Mouse (Mus musculus) forebrain, embryonic 12.5 days (tissue): ENCODE results near the gene Pde4c. TPM values are rescaled to one million over a fixed set of nuclear protein-coding genes. Genes with fewer than 3 reads are reported as not detected.

Source experiments
- ATAC-seq: fragments of 200-750 bp; cut with Nextera tagmentation; 2 replicates; pipeline ENCODE4 v1.8.0; 2017; ENCODE audit warnings: moderate TSS enrichment; ENCODE audit not compliant: low FRiP score
- H3K27ac ChIP-seq: fragments of 300-500 bp; sonication (generic); 2 replicates; pipeline ENCODE4 v1.5.1; 2016; ENCODE audit warnings: mild to moderate bottlenecking
- H3K27me3 ChIP-seq: fragments of 300-500 bp; sonication (generic); 2 replicates; pipeline ENCODE4 v1.6.1; 2016; ENCODE audit warnings: mild to moderate bottlenecking
- H3K36me3 ChIP-seq: fragments of 300-500 bp; sonication (generic); replicated peaks from 2 replicates; pipeline ENCODE4 v1.6.1; 2016; ENCODE audit warnings: mild to moderate bottlenecking
- H3K4me1 ChIP-seq: fragments of 300-500 bp; sonication (generic); 2 replicates; pipeline ENCODE4 v1.6.1; 2016
- H3K4me2 ChIP-seq: fragments of 300-500 bp; sonication (generic); 2 replicates; pipeline ENCODE4 v1.6.1; 2016; ENCODE audit warnings: mild to moderate bottlenecking, moderate library complexity
- H3K4me3 ChIP-seq: fragments of 300-500 bp; sonication (generic); replicated peaks from 2 replicates; pipeline ENCODE4 v1.5.1; 2016; ENCODE audit warnings: mild to moderate bottlenecking
- H3K9ac ChIP-seq: fragments of 300-500 bp; sonication (generic); 2 replicates; pipeline ENCODE4 v1.6.1; 2016; ENCODE audit warnings: mild to moderate bottlenecking
- H3K9me3 ChIP-seq: fragments of 300-500 bp; sonication (generic); 2 replicates; pipeline ENCODE4 v1.6.1; 2016
- WGBS: fragments of 180-500 bp; shearing (Covaris S2); methylation state at CpG from one replicate; pipeline ENCODE4 v1.1.7; 2016; 5-methylcytosine and 5-hydroxymethylcytosine counted together
- polyA plus RNA-seq: library from polyadenylated mRNA; unstranded; fragments of >200 nt; fragmentation: Nextera tagmentation; extraction: Ambion mirVana; gene quantifications from 2 replicates; pipeline ENCODE4 v1.2.1, GENCODE M21; 2016

Pde4c gene
- polyA plus RNA-seq, 1 experiment from 2014 or later: 0.17 TPM

DNA sequence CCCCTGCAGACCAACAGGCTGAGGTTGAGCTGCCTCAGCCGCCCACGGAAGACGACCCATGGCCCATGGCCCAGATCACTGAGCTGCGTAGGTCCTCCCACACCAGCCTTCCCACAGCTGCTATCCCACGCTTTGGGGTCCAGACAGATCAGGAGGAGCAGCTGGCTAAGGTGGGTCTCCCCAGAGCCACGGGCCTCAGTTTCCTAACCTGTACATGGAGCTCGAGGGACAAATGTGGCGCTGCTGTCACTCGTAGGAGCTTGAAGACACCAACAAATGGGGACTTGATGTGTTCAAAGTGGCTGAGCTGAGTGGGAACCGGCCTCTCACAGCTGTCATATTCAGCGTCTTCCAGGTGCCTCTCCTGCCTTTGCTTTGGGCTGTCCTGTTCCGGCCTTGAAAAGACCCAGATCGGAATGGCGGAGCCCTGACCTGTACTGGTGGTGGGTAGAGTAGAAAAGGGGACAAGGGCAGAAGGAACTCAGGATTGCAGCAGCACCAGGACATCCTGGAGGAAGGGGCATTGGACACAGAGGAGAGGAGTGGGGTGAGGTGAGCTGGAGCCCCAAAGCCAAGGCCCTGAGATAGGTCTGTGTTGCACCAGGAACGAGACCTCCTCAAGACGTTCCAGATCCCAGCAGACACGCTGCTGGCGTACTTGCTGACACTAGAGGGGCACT lies 23.8 kb downstream of the Pde4c start:
- H3K36me3 ChIP-seq: no peaks in the 10 kb centered on the region
- 91% methylated on average over 18 of the region's 18 CpGs for WGBS
- H3K4me2 ChIP-seq: no peak overlapping the region
- no peaks in the 10 kb centered on the region for H3K9me3 ChIP-seq
- no peak for ATAC-seq
- no peak overlapping the region for H3K4me3 ChIP-seq
- H3K27ac ChIP-seq: no peak overlapping the region
- no peak overlapping the region for H3K9ac ChIP-seq
- peaks cover 80% of the 10 kb centered on the region for H3K27me3 ChIP-seq
- H3K4me1 ChIP-seq: peaks cover 18% of the 10 kb centered on the region

DNA sequence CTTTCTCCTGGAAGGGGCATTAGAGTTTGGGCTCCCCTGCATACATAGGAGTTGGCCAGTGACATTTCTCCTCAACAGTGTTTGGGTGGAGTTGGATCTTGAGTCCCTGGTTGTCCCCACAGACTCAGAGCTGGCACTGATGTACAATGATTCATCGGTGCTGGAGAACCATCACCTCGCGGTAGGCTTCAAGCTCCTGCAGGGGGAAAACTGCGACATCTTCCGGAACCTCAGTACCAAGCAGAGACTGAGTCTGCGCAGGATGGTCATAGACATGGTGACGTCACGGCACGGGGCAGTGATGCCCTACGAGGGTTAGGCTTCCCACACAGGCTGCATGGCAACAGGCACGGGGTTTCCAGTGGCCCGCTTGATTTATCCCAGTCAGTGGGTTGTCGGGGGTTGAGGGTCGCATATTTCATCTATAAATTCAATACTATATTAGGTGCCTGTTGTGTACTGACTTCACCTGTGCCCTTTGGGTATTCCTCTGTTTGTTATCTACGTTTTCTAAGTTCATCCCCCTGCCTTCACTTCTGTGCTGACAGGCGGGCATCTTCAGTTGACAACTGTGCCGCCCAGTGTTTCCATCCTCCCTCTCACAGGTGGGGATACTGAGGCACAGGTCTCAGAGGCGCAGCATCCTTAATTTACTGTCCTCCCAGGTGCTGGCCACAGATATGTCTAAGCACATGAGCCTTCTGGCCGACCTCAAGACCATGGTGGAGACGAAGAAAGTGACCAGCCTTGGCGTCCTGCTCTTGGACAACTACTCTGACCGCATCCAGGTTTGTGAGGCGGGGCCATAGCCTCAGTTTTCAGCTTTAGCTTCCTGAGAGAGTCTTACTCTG lies 25.0 kb downstream of the Pde4c start:
- no peaks in the 10 kb centered on the region for H3K9me3 ChIP-seq
- peaks cover 14% of the 10 kb centered on the region for H3K4me1 ChIP-seq
- 88% methylated on average over 23 of the region's 23 CpGs for WGBS
- H3K36me3 ChIP-seq: no peaks in the 10 kb centered on the region
- ATAC-seq: no peak
- H3K9ac ChIP-seq: no peak overlapping the region
- H3K27ac ChIP-seq: no peak overlapping the region
- H3K4me3 ChIP-seq: no peak overlapping the region
- H3K4me2 ChIP-seq: no peak overlapping the region
- peaks cover 69% of the 10 kb centered on the region for H3K27me3 ChIP-seq

- Histone ChIP-seq H3K9ac (no peak overlapping the region), H3K27ac (no peak overlapping the region), H3K4me3 (no peak overlapping the region), H3K27me3 (peaks cover 62% of the 10 kb centered on the region), H3K9me3 (no peaks in the 10 kb centered on the region), H3K4me2 (no peak overlapping the region), H3K4me1 (peaks cover 8% of the 10 kb centered on the region), H3K36me3 (no peaks in the 10 kb centered on the region)
- WGBS: 83% methylated on average over 19 of the region's 19 CpGs
- no peak for ATAC-seq
Observed at GRCm38 (mm10) chr8:70749097-70749674, 25.7 kb downstream of the Pde4c start.

- no peaks in the 10 kb centered on the region for H3K9me3 ChIP-seq
- H3K4me1 ChIP-seq: peaks cover 9% of the 10 kb centered on the region
- no peak overlapping the region for H3K9ac ChIP-seq
- H3K27ac ChIP-seq: no peak overlapping the region
- H3K4me3 ChIP-seq: no peak overlapping the region
- no peak for ATAC-seq
- 86% methylated on average over 13 of the region's 13 CpGs for WGBS
- H3K4me2 ChIP-seq: no peak overlapping the region
- H3K36me3 ChIP-seq: no peaks in the 10 kb centered on the region
- peaks cover 52% of the 10 kb centered on the region for H3K27me3 ChIP-seq
Observed at GRCm38 (mm10) chr8:70750128-70750680, 26.7 kb downstream of the Pde4c start.

DNA sequence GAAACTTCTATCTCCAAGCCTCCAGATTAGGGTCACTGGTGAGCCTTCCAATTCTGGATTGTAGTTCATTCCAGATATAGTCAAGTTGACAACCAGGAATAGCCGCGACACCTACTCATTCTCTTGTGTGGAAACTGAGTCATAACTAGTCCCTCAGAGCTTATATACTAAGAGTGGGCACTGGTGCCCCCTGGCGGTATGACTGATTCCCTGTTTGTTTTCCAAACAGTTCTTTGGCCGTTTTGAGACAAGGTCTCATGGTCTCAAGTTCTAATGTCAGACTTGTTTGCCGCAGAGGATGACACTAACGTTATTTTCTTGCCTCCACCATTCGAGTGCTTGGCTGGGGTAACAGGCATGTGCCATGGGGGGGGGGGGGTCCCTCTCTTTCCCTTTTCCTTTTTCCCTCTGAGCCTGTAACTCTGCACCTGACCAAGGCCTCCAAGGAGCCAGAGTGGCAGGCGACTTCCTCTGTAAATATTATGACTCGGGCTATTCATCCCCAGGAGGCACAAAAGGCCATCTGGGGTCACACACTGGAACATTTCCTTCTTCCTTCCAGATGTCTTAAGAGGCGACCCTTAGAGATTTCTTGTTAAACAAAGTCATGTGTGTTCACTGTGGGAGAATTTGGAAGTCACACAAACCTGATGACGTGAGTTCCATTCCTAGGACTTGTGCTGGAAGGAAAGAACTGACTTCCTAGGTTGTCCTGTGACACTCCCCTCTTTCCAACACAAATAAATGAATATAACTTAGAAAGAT lies 28.7 kb downstream of the Pde4c start:
- no peak overlapping the region for H3K4me3 ChIP-seq
- ATAC-seq: no peak
- 45% methylated on average over 11 of the region's 11 CpGs for WGBS

DNA sequence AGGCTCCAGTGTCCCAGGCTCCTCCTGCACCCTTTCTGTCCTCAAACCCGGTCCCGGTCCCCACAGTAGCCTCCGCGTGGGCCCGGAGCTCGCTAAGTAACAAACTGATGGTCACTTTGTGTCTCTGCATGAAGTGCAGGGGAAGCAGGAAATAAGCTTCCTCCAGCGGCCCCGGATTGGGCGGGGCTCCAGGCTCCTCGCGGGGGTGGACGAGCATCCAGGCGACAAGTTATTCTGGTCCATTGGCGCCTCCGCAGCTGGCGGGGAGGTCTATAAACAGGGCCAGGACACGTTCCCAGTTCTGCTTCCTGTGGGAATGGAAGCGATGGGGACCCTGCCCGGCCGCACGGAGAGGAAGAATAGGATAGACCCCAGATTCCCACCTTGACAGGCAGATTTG lies 29.6 kb downstream of the Pde4c start:
- H3K9me3 ChIP-seq: no peaks in the 10 kb centered on the region
- no peak overlapping the region for H3K4me2 ChIP-seq
- peak overlapping the region; percentile 19; the same call in 1 of the 2 replicates for H3K27ac ChIP-seq
- no peak overlapping the region for H3K9ac ChIP-seq
- peaks cover 22% of the 10 kb centered on the region for H3K27me3 ChIP-seq
- 40% methylated on average over 21 of the region's 21 CpGs for WGBS
- H3K4me1 ChIP-seq: peaks cover 24% of the 10 kb centered on the region
- no peak for ATAC-seq
- H3K4me3 ChIP-seq: 0 out of 2 replicates have a peak overlapping the region, but pooled peaks have one; percentile 8
- peaks cover 19% of the 10 kb centered on the region for H3K36me3 ChIP-seq

More for the DNA sequence above, 28.7 kb downstream of the Pde4c start:
- peaks cover 19% of the 10 kb centered on the region for H3K4me1 ChIP-seq
- no peak overlapping the region for H3K9ac ChIP-seq
- H3K27me3 ChIP-seq: peaks cover 32% of the 10 kb centered on the region
- H3K4me2 ChIP-seq: no peak overlapping the region
- peaks cover 9% of the 10 kb centered on the region for H3K36me3 ChIP-seq
- no peak overlapping the region for H3K27ac ChIP-seq
- no peaks in the 10 kb centered on the region for H3K9me3 ChIP-seq

GRCm38 (mm10) chr8:70754043-70754870 lies 30.7 kb downstream of the Pde4c start, which contains the start of gene Rab3a:
TSS of gene Rab3a (plus strand) at chr8:70754679.
- H3K4me2 ChIP-seq: peak within 1 kb of the TSS; percentile 96
- peaks cover 25% of the 10 kb centered on the region for H3K36me3 ChIP-seq
- peak within 1 kb of the TSS; percentile 86 for H3K9ac ChIP-seq
- H3K4me1 ChIP-seq: peaks cover 30% of the 10 kb centered on the region
- peak; percentile 99 for ATAC-seq
- peak within 1 kb of the TSS; percentile 67 for H3K4me3 ChIP-seq
- peaks cover 11% of the 10 kb centered on the region for H3K27me3 ChIP-seq
- no peaks in the 10 kb centered on the region for H3K9me3 ChIP-seq
- H3K27ac ChIP-seq: peak within 1 kb of the TSS; percentile 81
- 9% methylated on average over 37 of the region's 37 CpGs for WGBS

GRCm38 (mm10) chr8:70754871-70755660 lies 31.5 kb downstream of the Pde4c start:
- H3K9me3 ChIP-seq: no peaks in the 10 kb centered on the region
- H3K27ac ChIP-seq: peak overlapping the region; percentile 81
- H3K4me1 ChIP-seq: peaks cover 37% of the 10 kb centered on the region
- WGBS: 15% methylated on average over 50 of the region's 50 CpGs
- peak overlapping the region; percentile 96 for H3K4me2 ChIP-seq
- peaks cover 4% of the 10 kb centered on the region; the same call in 1 of the 2 replicates for H3K27me3 ChIP-seq
- ATAC-seq: peak; percentile 34
- H3K9ac ChIP-seq: peak overlapping the region; percentile 86
- H3K4me3 ChIP-seq: peak overlapping the region; percentile 67
- peaks cover 25% of the 10 kb centered on the region for H3K36me3 ChIP-seq

DNA sequence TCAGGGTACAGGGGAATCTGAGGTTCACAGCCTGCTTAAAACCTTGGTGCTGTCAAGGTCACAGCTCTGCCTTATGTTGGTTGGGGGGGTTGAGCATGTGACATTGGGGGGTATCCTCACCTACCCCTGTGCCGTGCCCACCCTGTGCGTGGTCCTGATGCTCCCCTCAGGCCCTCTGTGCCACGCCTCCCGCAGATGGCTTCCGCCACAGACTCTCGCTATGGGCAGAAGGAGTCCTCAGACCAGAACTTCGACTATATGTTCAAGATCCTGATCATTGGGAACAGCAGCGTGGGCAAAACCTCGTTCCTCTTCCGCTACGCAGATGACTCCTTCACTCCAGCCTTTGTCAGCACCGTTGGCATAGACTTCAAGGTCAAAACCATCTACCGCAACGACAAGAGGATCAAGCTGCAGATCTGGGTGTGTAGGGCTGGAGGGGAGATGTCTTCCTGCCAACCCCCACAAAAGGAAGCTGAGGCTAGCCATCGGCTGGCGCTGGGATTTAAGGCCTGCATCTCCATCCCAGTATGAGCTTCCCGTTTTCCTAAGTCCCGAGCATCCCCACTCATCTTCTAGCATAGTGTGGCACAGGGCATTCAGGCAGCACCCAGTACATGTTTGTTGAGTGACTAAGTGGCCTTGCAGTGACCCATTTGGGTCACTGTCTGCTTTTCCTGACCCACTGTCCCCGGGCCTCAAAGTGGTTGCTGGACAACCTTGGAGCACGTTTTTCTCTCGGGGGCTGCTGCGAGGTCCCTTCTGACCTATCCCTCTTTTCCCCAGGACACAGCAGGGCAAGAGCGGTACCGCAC lies 32.3 kb downstream of the Pde4c start:
- H3K4me2 ChIP-seq: peak overlapping the region; percentile 96
- WGBS: 84% methylated on average over 24 of the region's 24 CpGs
- ATAC-seq: no peak

More for the DNA sequence above, 32.3 kb downstream of the Pde4c start:
- Histone ChIP-seq H3K4me3 (peak overlapping the region; percentile 67), H3K27me3 (no peaks in the 10 kb centered on the region), H3K36me3 (peaks cover 25% of the 10 kb centered on the region), H3K9ac (peak overlapping the region; percentile 86), H3K9me3 (no peaks in the 10 kb centered on the region), H3K4me1 (peaks cover 42% of the 10 kb centered on the region), H3K27ac (peak overlapping the region; percentile 81; the same call in 1 of the 2 replicates)
